Mouse (Mus musculus) G1E (cell line): Measurements from ENCODE around the gene Ctnnbl1. TPM values are rescaled to one million over a fixed set of nuclear protein-coding genes. Genes with fewer than 3 reads are reported as not detected.

Experiments used
- ATAC-seq: 2 replicates; pipeline ENCODE4 v1.8.0; 2016; ENCODE audit warnings: mild to moderate bottlenecking; ENCODE audit not compliant: insufficient number of reproducible peaks, poor library complexity, low FRiP score, severe bottlenecking; ENCODE audit errors: extremely low read depth
- DNase-seq: peaks from one replicate; pipeline ENCODE4 v3.0.0; 2012; ENCODE audit warnings: low spot score
- H3K27me3 ChIP-seq: 2 replicates; pipeline ENCODE4 v1.6.1; 2012; ENCODE audit warnings: mild to moderate bottlenecking, low read length, inconsistent platforms; ENCODE audit not compliant: insufficient read depth
- H3K36me3 ChIP-seq: replicated peaks from 2 replicates; pipeline ENCODE3; 2012; ENCODE audit warnings: mild to moderate bottlenecking, inconsistent platforms
- H3K4me1 ChIP-seq: 2 replicates; pipeline ENCODE4 v1.6.1; 2012; ENCODE audit warnings: low read depth, low read length, inconsistent platforms, mixed read lengths; ENCODE audit not compliant: insufficient read depth
- H3K4me3 ChIP-seq: 2 replicates; pipeline ENCODE4 v1.5.1; 2012; ENCODE audit warnings: low read depth, mild to moderate bottlenecking, inconsistent platforms, low read length, moderate library complexity, mixed read lengths
- H3K9me3 ChIP-seq: replicated peaks from 2 replicates; pipeline ENCODE4 v1.6.1; 2012; ENCODE audit warnings: inconsistent platforms
- CTCF ChIP-seq: IDR thresholded peaks from 2 replicates; pipeline ENCODE4 v1.5.1; 2012; ENCODE audit warnings: low read depth, low read length, inconsistent platforms, mixed read lengths
- GATA1 ChIP-seq: IDR thresholded peaks from 2 replicates; pipeline ENCODE4 v1.6.1; 2012; ENCODE audit warnings: borderline replicate concordance, low read length, inconsistent platforms, mixed read lengths
- GATA2 ChIP-seq: IDR thresholded peaks from 2 replicates; pipeline ENCODE4 v1.6.1; 2012; ENCODE audit warnings: low read depth, low read length, inconsistent platforms, borderline replicate concordance
- POLR2AphosphoS5 ChIP-seq: IDR thresholded peaks from 2 replicates; pipeline ENCODE4 v1.6.1; 2012; ENCODE audit warnings: low read depth, low read length, inconsistent platforms; ENCODE audit not compliant: insufficient replicate concordance
- TAL1 ChIP-seq: conservative IDR thresholded peaks from 2 replicates; pipeline ENCODE4 v1.6.1; 2012; ENCODE audit warnings: low read depth, low read length, inconsistent platforms, mixed read lengths
- polyA plus RNA-seq: library from polyadenylated mRNA; stranded (reverse); fragments of >175 nt; gene quantifications from 2 replicates; pipeline ENCODE4 v1.2.3, GENCODE M21; 2012
- total RNA-seq, 2 experiments: library from RNA; stranded (forward) in 1 of 2; stranded (reverse) in 1 of 2; fragments of 200-1000 nt in 1 of 2; fragments of >200 nt in 1 of 2; fragmentation: Nextera tagmentation in 1 of 2; gene quantifications; 2 replicates each; pipeline ENCODE4 v1.2.3; 2014 to 2017

Ctnnbl1 gene
- total and polyA plus RNA-seq, 3 experiments = 22.9 to 53.9 (median 32.4) TPM

- H3K27me3 ChIP-seq = no peaks in the 10 kb centered on the region
- ATAC-seq = no peak
- H3K4me3 ChIP-seq = no peak overlapping the region
- no peaks in the 10 kb centered on the region; the same call in 1 of the 2 replicates for H3K4me1 ChIP-seq
- H3K36me3 ChIP-seq = peaks cover 83% of the 10 kb centered on the region
- DNase-seq = no peak
- H3K9me3 ChIP-seq = no peaks in the 10 kb centered on the region
- TF ChIP-seq GATA1 (no peak), CTCF (no peak), TAL1 (no peak), POLR2AphosphoS5 (no peak), GATA2 (no peak)
These were observed 121.1 kb downstream of the Ctnnbl1 start for GRCm38 (mm10) chr2:157858317-157858716.

- peaks cover 77% of the 10 kb centered on the region for H3K36me3 ChIP-seq
- DNase-seq (no peak), ATAC-seq (no peak)
- H3K9me3 ChIP-seq = no peaks in the 10 kb centered on the region
- H3K27me3 ChIP-seq = no peaks in the 10 kb centered on the region
- H3K4me1 ChIP-seq = no peaks in the 10 kb centered on the region; the same call in 1 of the 2 replicates
- TF ChIP-seq GATA2 (no peak), GATA1 (no peak), POLR2AphosphoS5 (no peak), TAL1 (no peak), CTCF (no peak)
- H3K4me3 ChIP-seq = no peak overlapping the region
These were observed 122.0 kb downstream of the Ctnnbl1 start for GRCm38 (mm10) chr2:157859046-157859701.

GRCm38 (mm10) chr2:157861273-157861944 lies 124.2 kb downstream of the Ctnnbl1 start:
- Histone ChIP-seq H3K36me3 (peaks cover 72% of the 10 kb centered on the region), H3K4me1 (no peaks in the 10 kb centered on the region; the same call in 1 of the 2 replicates), H3K9me3 (no peaks in the 10 kb centered on the region), H3K4me3 (no peak overlapping the region), H3K27me3 (no peaks in the 10 kb centered on the region)
- DNase-seq = no peak
- TF ChIP-seq POLR2AphosphoS5 (no peak), CTCF (no peak), GATA2 (no peak), TAL1 (no peak), GATA1 (no peak)
- no peak for ATAC-seq

GRCm38 (mm10) chr2:157862306-157862705 lies 125.1 kb downstream of the Ctnnbl1 start:
- H3K4me3 ChIP-seq = no peak overlapping the region
- DNase-seq (no peak), ATAC-seq (no peak)
- H3K36me3 ChIP-seq = peaks cover 66% of the 10 kb centered on the region
- H3K27me3 ChIP-seq = no peaks in the 10 kb centered on the region
- H3K9me3 ChIP-seq = no peaks in the 10 kb centered on the region
- TF ChIP-seq GATA1 (no peak), CTCF (no peak), TAL1 (no peak), POLR2AphosphoS5 (no peak), GATA2 (no peak)
- no peaks in the 10 kb centered on the region; the same call in 1 of the 2 replicates for H3K4me1 ChIP-seq

GRCm38 (mm10) chr2:157867126-157867525 lies 129.9 kb downstream of the Ctnnbl1 start:
- TF ChIP-seq POLR2AphosphoS5 (no peak), GATA2 (no peak), CTCF (no peak), GATA1 (no peak), TAL1 (no peak)
- DNase-seq (no peak), ATAC-seq (no peak)
- H3K27me3 ChIP-seq = no peaks in the 10 kb centered on the region
- H3K4me1 ChIP-seq = no peaks in the 10 kb centered on the region
- no peak overlapping the region for H3K4me3 ChIP-seq
- H3K9me3 ChIP-seq = no peaks in the 10 kb centered on the region
- peaks cover 69% of the 10 kb centered on the region for H3K36me3 ChIP-seq

- peaks cover 77% of the 10 kb centered on the region for H3K36me3 ChIP-seq
- ATAC-seq (no peak), DNase-seq (no peak)
- no peaks in the 10 kb centered on the region for H3K4me1 ChIP-seq
- no peak for TF ChIP-seq POLR2AphosphoS5
- TF ChIP-seq GATA1 = no peak
- no peak for TF ChIP-seq TAL1
- no peak for TF ChIP-seq CTCF
- TF ChIP-seq GATA2 = no peak
- H3K9me3 ChIP-seq = no peaks in the 10 kb centered on the region
- H3K27me3 ChIP-seq = no peaks in the 10 kb centered on the region
- H3K4me3 ChIP-seq = no peak overlapping the region
These were observed 133.0 kb downstream of the Ctnnbl1 start for GRCm38 (mm10) chr2:157870247-157870646.
